In the genomic region with DNA sequence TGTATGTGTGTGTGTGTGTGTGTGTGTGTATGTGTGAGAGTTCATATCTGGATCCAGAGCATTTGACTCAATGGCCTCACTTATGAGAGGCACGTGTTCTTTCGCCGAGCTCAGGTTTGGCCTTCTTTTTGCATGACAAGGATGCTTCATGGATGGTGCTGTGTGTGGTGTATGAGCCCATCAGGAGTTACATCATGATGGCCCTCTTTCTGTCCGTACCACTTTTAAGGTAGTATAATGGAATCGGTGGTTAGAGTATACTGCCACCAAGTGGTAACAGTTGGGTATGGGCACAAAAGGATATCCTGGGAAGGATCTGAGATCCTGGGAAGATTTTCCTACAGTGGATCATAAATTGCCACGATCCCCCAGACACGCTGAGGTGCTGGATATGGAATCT, we compare ENCODE assay signal across 9 mouse cellular contexts. TPM values are rescaled to one million over a fixed set of nuclear protein-coding genes. Genes with fewer than 3 reads are reported as not detected.
A peak's percentile ranks its signal among the peaks of the same experiment; 100 is the strongest.
DNase-seq lines count a peak whose midpoint lies in the region; ATAC-seq and TF ChIP-seq lines count a peak whose summit lies in the region.
"Had no signal": no experiment of that assay in that cellular context is flagged by ENCODE, and none has a peak within 500 bp of the region (broad histone marks: within the 10 kb centered on the region; RNA-seq: fewer than 3 reads in every experiment).

No protein-coding gene starts in this region.

- ATAC-seq in activated CD4-positive, CD25-positive, alpha-beta regulatory T cell, adult 4 months: peak; percentile 52

- WGBS in lung, adult 2 months: 8% methylated on average over 7 of the region's 7 CpGs

- 0 out of 2 replicates have a peak, but pooled peaks have one; percentile 26 for TF ChIP-seq CTCF in lung, adult 2 months (IDR thresholded peaks at IDR 0.05; ENCODE audit: insufficient read depth, low read length)

- peak; percentile 44 for DNase-seq in gastrocnemius, adult 18-20 months (ENCODE audit: low spot score)
- no peak for DNase-seq in gastrocnemius, postnatal 25 days
- peak; percentile 80 for DNase-seq in embryo, embryonic 10 days (ENCODE audit: low spot score)
- peak; percentile 13 for DNase-seq in gastrocnemius, postnatal 14 days
- DNase-seq in kidney, postnatal 4 days: peak; percentile 36 to 53
- peak; percentile 28 for DNase-seq in lung, adult 2 months
- peak; percentile 41 for DNase-seq in retina, postnatal 7 days (ENCODE audit: low read depth, low spot score)

- TF ChIP-seq POLR2A in lung, adult 2 months (IDR thresholded peaks at IDR 0.05; ENCODE audit: borderline replicate concordance, extremely low read depth, low read depth, low read length): no peak

- intact Hi-C loops in gastrocnemius, postnatal 14 days (cut with DNase I; ENCODE audit: low total_unique reads): loop anchor here (2.0 to 10.0 kb wide), 2 partner anchors 122 to 218 kb away; no protein-coding TSS in a partner anchor

- H3K4me3 ChIP-seq in lung, adult 2 months (replicated peaks; ENCODE audit: extremely low read depth, low read depth, low read length): no peak overlapping the region
- H3K4me3 ChIP-seq: limb, embryonic 13.5 days had no signal

- H3K4me1 ChIP-seq in lung, adult 2 months (ENCODE audit: control insufficient read depth, insufficient read depth, low read length): no peaks in the 10 kb centered on the region
- H3K4me1 ChIP-seq: limb, embryonic 13.5 days had no signal

RNA-seq across cellular contexts. Expression of a gene that starts 8.1 kb away (rescaled TPM):
- not detected for total RNA-seq in gastrocnemius, adult 18-20 months (2021)
- under 1 TPM; 0.26 to 0.46 TPM for total RNA-seq in gastrocnemius, postnatal 25 days (2021)
- polyA plus RNA-seq in activated CD4-positive, CD25-positive, alpha-beta regulatory T cell, adult 4 months (2017; shearing (Covaris generic)): 10 to 100 TPM; 10.4 to 14.9 TPM
- 1 to 10 TPM; 1.5 to 1.9 TPM for total RNA-seq in gastrocnemius, postnatal 14 days (2021)
- polyA plus RNA-seq in lung, adult 2 months (2012; rRNA removed): 0.31 and 0.92 TPM in 2 replicates

RNA-seq across cellular contexts. Expression of a gene that starts 58.9 kb away (rescaled TPM):
- 10 to 100 TPM; 12.3 to 17.1 TPM for total RNA-seq in gastrocnemius, adult 18-20 months (2021)
- total RNA-seq in gastrocnemius, postnatal 25 days (2021): 10 to 100 TPM; 10.8 to 16.3 TPM
- 10 to 100 TPM; 21.0 to 29.2 TPM for polyA plus RNA-seq in activated CD4-positive, CD25-positive, alpha-beta regulatory T cell, adult 4 months (2017; shearing (Covaris generic))
- 10 to 100 TPM; 15.7 to 19.2 TPM for total RNA-seq in gastrocnemius, postnatal 14 days (2021)
- polyA plus RNA-seq in lung, adult 2 months (2012; rRNA removed): 114 and 123 TPM in 2 replicates
